Mouse (Mus musculus) layer of hippocampus, adult 8-10 months (tissue): ENCODE measurements around the gene Lect2. TPM values are rescaled to one million over a fixed set of nuclear protein-coding genes. Genes with fewer than 3 reads are reported as not detected.

Experiments used
- DNase-seq, 2 experiments: peaks; one replicate each; pipeline ENCODE4 v3.0.0; 2022; ENCODE audit warnings: low spot score in 2 of 2
- total RNA-seq, 4 experiments: library from RNA; stranded (reverse); gene quantifications; 2 replicates each; pipeline ENCODE4 v1.2.4; 2022

Lect2 gene
- total RNA-seq, 4 experiments from 2014 or later, result not detected

DNA sequence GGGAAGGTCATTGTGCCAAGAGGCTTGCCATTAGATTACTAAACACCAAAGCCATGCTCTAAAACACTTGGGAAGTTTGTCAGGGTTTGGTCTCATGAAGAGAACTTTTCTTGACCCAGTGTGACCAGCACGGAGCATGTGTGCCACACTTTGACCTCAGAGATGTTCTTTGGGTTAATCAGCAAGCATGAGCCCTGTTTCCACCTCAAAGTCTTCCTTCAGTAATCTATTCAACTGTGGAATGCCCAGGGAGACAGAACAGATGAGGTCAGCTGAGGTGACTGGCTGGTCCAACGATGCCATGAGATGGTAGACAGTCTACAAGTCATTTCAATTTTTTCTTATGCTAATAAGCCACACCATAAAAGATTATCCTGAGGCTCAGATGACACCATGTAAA is 38.5 kb downstream of the Lect2 start:
- no peak for DNase-seq

DNA sequence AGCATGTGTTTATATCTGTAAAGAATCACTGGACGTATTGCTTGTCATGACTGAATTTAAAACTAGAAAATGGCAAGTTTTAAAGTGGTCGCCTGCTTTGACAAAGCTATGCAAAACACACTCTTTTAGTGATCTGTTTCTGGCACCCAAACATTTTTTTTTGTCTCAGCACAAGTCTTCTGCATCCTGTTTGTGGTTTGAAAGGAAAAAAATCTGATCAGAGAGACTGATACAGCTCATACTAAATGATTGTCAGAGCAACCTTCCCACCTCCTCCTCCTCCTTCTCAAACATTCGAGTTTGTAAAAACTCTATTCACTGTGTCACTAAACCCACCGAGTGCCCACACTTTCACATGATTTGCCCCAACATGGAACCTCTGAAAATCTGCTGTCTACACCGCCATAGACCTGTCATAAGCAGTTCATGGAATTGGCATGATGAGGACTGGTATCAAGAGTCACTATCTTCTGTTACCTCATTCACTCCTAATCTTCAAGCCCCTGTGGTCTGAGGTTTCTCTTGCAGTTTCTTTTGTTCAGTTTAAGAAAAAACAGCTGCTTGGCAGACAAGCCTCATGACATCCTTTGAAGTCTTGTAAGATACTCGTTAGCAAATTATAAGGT is 41.3 kb downstream of the Lect2 start:
- DNase-seq, result no peak

DNA sequence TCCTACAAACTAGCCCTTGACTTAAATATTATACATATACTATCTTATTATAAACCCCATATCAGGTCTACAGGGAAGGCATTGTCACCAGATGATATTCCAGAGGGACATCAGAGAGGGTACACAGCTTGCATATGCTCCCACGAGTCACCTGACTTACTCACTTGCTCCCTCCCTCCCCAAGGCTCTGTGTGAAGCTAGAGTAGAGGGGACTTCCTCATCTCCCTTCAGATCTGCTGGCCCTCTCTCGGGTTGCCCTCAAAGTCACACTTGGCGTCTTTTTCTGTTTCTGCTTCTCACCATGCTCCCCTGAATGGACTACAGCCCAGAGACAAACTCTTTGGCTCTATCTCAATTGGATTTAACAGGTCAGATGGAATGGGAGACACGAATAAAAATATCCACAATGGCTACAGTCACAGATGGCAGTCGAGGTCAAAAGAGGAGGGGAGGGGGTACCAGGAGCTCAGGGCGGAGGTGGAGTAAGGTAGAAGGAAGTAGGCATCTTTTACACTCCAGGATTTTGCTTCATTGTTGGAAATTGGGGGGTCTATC is 46.4 kb downstream of the Lect2 start:
- no peak for DNase-seq

DNA sequence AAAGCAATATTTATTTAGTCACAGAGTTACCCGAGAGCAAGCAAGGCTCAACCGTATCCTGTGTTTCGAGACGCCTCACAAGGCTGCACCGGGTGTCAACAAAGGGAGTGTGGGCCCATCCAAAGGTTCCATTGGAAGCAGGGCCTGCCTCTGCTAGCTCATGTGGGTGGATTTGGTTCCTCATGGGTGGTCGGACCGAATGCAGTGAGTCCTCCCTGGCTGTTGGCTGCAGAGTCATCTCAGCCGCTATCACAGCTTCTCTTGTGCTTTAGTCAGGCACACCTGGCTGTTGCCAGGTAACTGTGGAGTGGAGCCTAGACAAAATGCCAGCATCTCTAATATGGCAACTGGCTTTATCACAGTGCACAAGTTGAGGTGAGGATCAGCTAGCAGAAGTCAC is 47.7 kb downstream of the Lect2 start:
- no peak for DNase-seq

DNA sequence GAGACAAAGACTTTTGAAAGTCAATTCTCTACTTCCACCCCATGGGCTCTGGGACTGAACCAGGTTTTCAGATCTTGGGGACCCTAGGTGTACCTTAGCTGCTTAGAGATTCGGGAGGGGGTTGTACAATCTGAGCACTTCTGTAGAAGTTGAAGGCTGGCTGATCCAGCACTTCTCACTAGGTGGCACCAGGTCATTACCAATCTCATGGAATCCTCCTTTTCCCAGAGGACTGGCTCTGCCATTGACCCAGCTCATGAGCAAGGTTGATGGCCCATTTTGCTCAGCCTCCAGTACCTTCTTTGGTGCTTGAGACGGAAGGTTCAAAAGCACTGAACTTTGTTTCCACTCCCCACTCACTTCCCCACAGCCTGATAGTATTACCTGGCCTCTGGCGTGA is 48.2 kb downstream of the Lect2 start:
- no peak for DNase-seq

DNA sequence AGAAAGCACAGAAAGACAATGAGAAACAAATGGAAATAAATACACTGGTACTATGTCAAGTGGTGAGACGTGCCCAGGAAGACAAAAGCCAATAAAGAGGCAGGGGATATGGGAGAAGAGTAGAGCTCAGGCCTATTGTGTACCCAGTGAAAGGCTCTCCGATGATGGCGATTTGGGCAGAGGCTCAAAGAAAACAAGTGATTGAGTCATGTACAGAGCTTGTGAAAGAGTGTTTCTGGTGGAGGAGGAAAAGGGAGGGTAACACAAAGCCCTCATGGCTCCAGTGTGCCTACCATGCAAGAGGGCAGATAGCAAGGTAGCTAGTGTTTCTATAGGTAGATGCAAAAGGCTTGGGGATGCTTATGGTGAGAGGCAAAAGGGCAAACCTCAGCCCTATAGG is 53.9 kb downstream of the Lect2 start:
- no peak for DNase-seq

Other genes with a start within 250 kb of the Lect2 start
- gene Gm3045, start 121.9 kb downstream of the Lect2 start, total RNA-seq, result not detected
- under 1 TPM; 0.09 to 0.25 (median 0.16) TPM for gene Slc25a48, start 110.1 kb downstream of the Lect2 start, total RNA-seq
- not detected for gene Il9, start 66.3 kb downstream of the Lect2 start, total RNA-seq
- 10 to 100 TPM in 1 of 4 experiments, 1 to 10 TPM in 3; 6.4 to 10.3 (median 8.0) TPM for gene Fbxl21, start 26.0 kb downstream of the Lect2 start, total RNA-seq
- 1 to 10 TPM; 4.6 to 5.2 (median 4.8) TPM for gene Tgfbi, start 61.0 kb upstream of the Lect2 start, total RNA-seq
- gene Smad5, start 154.5 kb upstream of the Lect2 start, total RNA-seq, result 10 to 100 TPM; 27.1 to 28.8 (median 27.7) TPM
- 1 to 10 TPM; 1.1 to 1.4 (median 1.2) TPM for gene Gm45623, start 205.3 kb upstream of the Lect2 start, total RNA-seq